Mouse (Mus musculus) intestine, postnatal 0 days (tissue): ENCODE measurements around the gene Ctf2. TPM values are rescaled to one million over a fixed set of nuclear protein-coding genes. Genes with fewer than 3 reads are reported as not detected.

Experiments used
- ATAC-seq: fragments of 200-750 bp; cut with Nextera tagmentation; 2 replicates; pipeline ENCODE4 v1.8.0; 2017; ENCODE audit warnings: mild to moderate bottlenecking, moderate TSS enrichment, moderate library complexity
- H3K27ac ChIP-seq: fragments of 300-500 bp; sonication (generic); 2 replicates; pipeline ENCODE4 v1.5.1; 2014; ENCODE audit warnings: mild to moderate bottlenecking, low read depth, low read length, moderate library complexity
- H3K27me3 ChIP-seq: fragments of 300-500 bp; sonication (generic); replicated peaks from 2 replicates; pipeline ENCODE4 v1.6.1; 2014; ENCODE audit warnings: low read length, mixed read lengths; ENCODE audit not compliant: control insufficient read depth, insufficient read depth
- H3K36me3 ChIP-seq: fragments of 300-500 bp; sonication (generic); 2 replicates; pipeline ENCODE4 v1.6.1; 2014; ENCODE audit warnings: mild to moderate bottlenecking, moderate library complexity; ENCODE audit not compliant: control insufficient read depth, insufficient read depth
- H3K4me1 ChIP-seq: fragments of 300-500 bp; sonication (generic); replicated peaks from 2 replicates; pipeline ENCODE4 v1.6.1; 2014; ENCODE audit warnings: antibody characterized with exemption, low read length, mixed read lengths; ENCODE audit not compliant: control insufficient read depth, insufficient read depth
- H3K4me2 ChIP-seq: fragments of 300-500 bp; sonication (generic); replicated peaks from 2 replicates; pipeline ENCODE4 v1.6.1; 2014; ENCODE audit warnings: low read depth, mild to moderate bottlenecking, moderate library complexity
- H3K4me3 ChIP-seq: fragments of 300-500 bp; sonication (generic); 2 replicates; pipeline ENCODE4 v1.5.1; 2014; ENCODE audit warnings: low read depth, low read length
- H3K9ac ChIP-seq: fragments of 300-500 bp; sonication (generic); 2 replicates; pipeline ENCODE4 v1.6.1; 2014; ENCODE audit warnings: mild to moderate bottlenecking, low read depth, low read length
- H3K9me3 ChIP-seq: fragments of 300-500 bp; sonication (generic); 2 replicates; pipeline ENCODE4 v1.6.1; 2016; ENCODE audit warnings: mixed run types; ENCODE audit not compliant: control insufficient read depth
- CTCF ChIP-seq: sonication (generic); IDR thresholded peaks from 2 replicates; pipeline ENCODE4 v1.5.1; 2016; ENCODE audit warnings: low read depth, mild to moderate bottlenecking, control low read depth, antibody characterized with exemption, moderate library complexity
- WGBS: fragments of 180-500 bp; shearing (Covaris S2); extraction: QIAGEN DNeasy Blood & Tissue Kit; methylation state at CpG from one replicate; pipeline ENCODE4 v1.1.7; 2014; 5-methylcytosine and 5-hydroxymethylcytosine counted together
- microRNA counts: library from miRNA; unstranded; fragments of <30 nt; microRNA quantifications from one replicate; lab custom pipeline; 2016
- microRNA-seq: library from miRNA; unstranded; fragments of <30 nt; microRNA quantifications from one replicate; pipeline ENCODE4, GENCODE M21; 2016
- polyA plus RNA-seq: library from polyadenylated mRNA; unstranded; fragments of >200 nt; fragmentation: Nextera tagmentation; extraction: Ambion mirVana; gene quantifications from 2 replicates; pipeline ENCODE4 v1.2.1, GENCODE M21; 2015

The Ctf2 gene
- polyA plus RNA-seq, 1 experiment from 2014 or later = not detected

- Histone ChIP-seq H3K9ac (no peak overlapping the region), H3K27me3 (no peaks in the 10 kb centered on the region), H3K4me2 (no peak overlapping the region), H3K4me3 (no peak overlapping the region), H3K9me3 (no peaks in the 10 kb centered on the region), H3K36me3 (no peaks in the 10 kb centered on the region), H3K4me1 (0 out of 2 replicates have a peak, but pooled peaks cover 2% of the 10 kb centered on the region), H3K27ac (no peak overlapping the region)
- ATAC-seq = no peak
- TF ChIP-seq CTCF = no peak
- 78% methylated on average over 9 of the region's 9 CpGs for WGBS
Measured at GRCm38 (mm10) chr7:127675391-127675811, 56.6 kb downstream of the Ctf2 start.

GRCm38 (mm10) chr7:127674977-127675376 lies 57.0 kb downstream of the Ctf2 start:
- 5% methylated on average over 5 of the region's 5 CpGs for WGBS
- no peak overlapping the region for H3K4me2 ChIP-seq
- no peaks in the 10 kb centered on the region for H3K9me3 ChIP-seq
- no peak overlapping the region for H3K4me3 ChIP-seq
- H3K27me3 ChIP-seq = no peaks in the 10 kb centered on the region
- peak; percentile 14; the same call in 1 of the 2 replicates for ATAC-seq
- 0 out of 2 replicates have a peak, but pooled peaks cover 2% of the 10 kb centered on the region for H3K4me1 ChIP-seq
- TF ChIP-seq CTCF = peak; percentile 99
- no peak overlapping the region for H3K9ac ChIP-seq
- no peak overlapping the region for H3K27ac ChIP-seq
- no peaks in the 10 kb centered on the region for H3K36me3 ChIP-seq

- peak overlapping the region; percentile 88; the same call in 1 of the 2 replicates for H3K27ac ChIP-seq
- no peaks in the 10 kb centered on the region for H3K27me3 ChIP-seq
- no peaks in the 10 kb centered on the region for H3K9me3 ChIP-seq
- no peak for TF ChIP-seq CTCF
- H3K36me3 ChIP-seq = no peaks in the 10 kb centered on the region
- no peak overlapping the region for H3K4me2 ChIP-seq
- H3K4me3 ChIP-seq = no peak overlapping the region
- no peak overlapping the region for H3K9ac ChIP-seq
- WGBS = 50% methylated on average over 4 of the region's 4 CpGs
- H3K4me1 ChIP-seq = 0 out of 2 replicates have a peak, but pooled peaks cover 2% of the 10 kb centered on the region
- ATAC-seq = peak; percentile 29; the same call in 1 of the 2 replicates
Measured at GRCm38 (mm10) chr7:127672776-127673175, 59.2 kb downstream of the Ctf2 start.

- peak overlapping the region; percentile 88 for H3K27ac ChIP-seq
- H3K4me3 ChIP-seq = no peak overlapping the region
- H3K4me2 ChIP-seq = 0 out of 2 replicates have a peak overlapping the region, but pooled peaks have one; percentile 9
- TF ChIP-seq CTCF = no peak
- no peaks in the 10 kb centered on the region for H3K9me3 ChIP-seq
- H3K9ac ChIP-seq = 0 out of 2 replicates have a peak overlapping the region, but pooled peaks have one; percentile 7
- WGBS = 24% methylated on average over 11 of the region's 11 CpGs
- H3K36me3 ChIP-seq = no peaks in the 10 kb centered on the region
- no peaks in the 10 kb centered on the region for H3K27me3 ChIP-seq
- H3K4me1 ChIP-seq = 0 out of 2 replicates have a peak, but pooled peaks cover 2% of the 10 kb centered on the region
- ATAC-seq = peak; percentile 83
Measured at GRCm38 (mm10) chr7:127671880-127672774, 59.8 kb downstream of the Ctf2 start.

MicroRNAs within 50 kb of the gene (microRNA counts, 519-probe panel; counts per million panel counts)
- microRNA mmu-miR-762 (lab: Ali Mortazavi, UCI) = not detected

Small RNA genes within 50 kb of the gene (microRNA-seq; reads per million reads assigned to microRNA genes)
- gene Mir762 = not detected

Other genes starting within 250 kb of the Ctf2 start
- gene Srcap, start 220.2 kb downstream of the Ctf2 start, polyA plus RNA-seq = 12.3 and 12.5 TPM in 2 replicates
- 5.0 and 6.6 TPM in 2 replicates for gene Gm42715, start 212.6 kb downstream of the Ctf2 start, polyA plus RNA-seq
- gene Tmem265, start 170.8 kb downstream of the Ctf2 start, polyA plus RNA-seq = 1.9 and 3.8 TPM in 2 replicates
- 25.1 and 25.7 TPM in 2 replicates for gene Phkg2, start 158.8 kb downstream of the Ctf2 start, polyA plus RNA-seq
- 3.0 and 3.1 TPM in 2 replicates for gene Ccdc189, start 143.6 kb downstream of the Ctf2 start, polyA plus RNA-seq
- 16.7 and 20.6 TPM in 2 replicates for gene Rnf40, start 143.4 kb downstream of the Ctf2 start, polyA plus RNA-seq
- gene Zfp629, start 116.4 kb downstream of the Ctf2 start, polyA plus RNA-seq = 3.0 and 3.8 TPM in 2 replicates
- 26.6 and 27.7 TPM in 2 replicates for gene Bcl7c, start 23.2 kb downstream of the Ctf2 start, polyA plus RNA-seq
- 4.1 TPM in 2 replicates for gene Ctf1, start 19.4 kb downstream of the Ctf2 start, polyA plus RNA-seq
- gene Fbxl19, start 12.4 kb upstream of the Ctf2 start, polyA plus RNA-seq = 2.1 and 2.2 TPM in 2 replicates
- gene Orai3, start 37.6 kb upstream of the Ctf2 start, polyA plus RNA-seq = 18.7 and 21.8 TPM in 2 replicates
- 9.7 and 9.9 TPM in 2 replicates for gene Setd1a, start 44.5 kb upstream of the Ctf2 start, polyA plus RNA-seq
- gene Gm49388, start 53.4 kb upstream of the Ctf2 start, polyA plus RNA-seq = not detected in 2 replicates
- gene Hsd3b7, start 68.4 kb upstream of the Ctf2 start, polyA plus RNA-seq = 35.2 and 37.3 TPM in 2 replicates
- gene Stx4a, start 92.1 kb upstream of the Ctf2 start, polyA plus RNA-seq = 38.9 and 46.6 TPM in 2 replicates
- 0.74 and 1.1 TPM in 2 replicates for gene Stx1b, start 92.4 kb upstream of the Ctf2 start, polyA plus RNA-seq
- gene Zfp646, start 144.1 kb upstream of the Ctf2 start, polyA plus RNA-seq = 4.5 and 5.4 TPM in 2 replicates
- 5.4 and 6.1 TPM in 2 replicates for gene Zfp668, start 144.7 kb upstream of the Ctf2 start, polyA plus RNA-seq
- gene Prss53, start 158.8 kb upstream of the Ctf2 start, polyA plus RNA-seq = 2.4 and 2.9 TPM in 2 replicates
- not detected in 2 replicates for gene Gm21974, start 163.3 kb upstream of the Ctf2 start, polyA plus RNA-seq
- 194 and 219 TPM in 2 replicates for gene Vkorc1, start 163.5 kb upstream of the Ctf2 start, polyA plus RNA-seq
- gene Bckdk, start 171.9 kb upstream of the Ctf2 start, polyA plus RNA-seq = 94.0 and 94.2 TPM in 2 replicates
- 17.4 and 18.0 TPM in 2 replicates for gene Kat8, start 180.3 kb upstream of the Ctf2 start, polyA plus RNA-seq
- 63.0 and 64.4 TPM in 2 replicates for gene Prss8, start 197.9 kb upstream of the Ctf2 start, polyA plus RNA-seq
- gene Prss36, start 214.6 kb upstream of the Ctf2 start, polyA plus RNA-seq = 6.3 and 6.6 TPM in 2 replicates
- gene Fus, start 235.3 kb upstream of the Ctf2 start, polyA plus RNA-seq = 120 and 132 TPM in 2 replicates